Mouse (Mus musculus) stomach, embryonic 14.5 days (tissue): ENCODE measurements around the gene Cltb. TPM values are rescaled to one million over a fixed set of nuclear protein-coding genes. Genes with fewer than 3 reads are reported as not detected.
A peak's percentile ranks its signal among the peaks of the same experiment; 100 is the strongest.

Experiments
- ATAC-seq: fragments of 200-750 bp; cut with Nextera tagmentation; 2 replicates; pipeline ENCODE4 v1.8.0; 2017; ENCODE audit warnings: low read depth, moderate TSS enrichment; ENCODE audit not compliant: insufficient number of reproducible peaks, insufficient read depth, low FRiP score
- H3K27ac ChIP-seq: fragments of 300-500 bp; sonication (generic); 2 replicates; pipeline ENCODE4 v1.5.1; 2014; ENCODE audit warnings: mild to moderate bottlenecking, low read length, moderate library complexity, mixed read lengths
- H3K27me3 ChIP-seq: fragments of 300-500 bp; sonication (generic); 2 replicates; pipeline ENCODE4 v1.6.1; 2014; ENCODE audit warnings: low read length, control low read depth, mixed read lengths; ENCODE audit not compliant: control insufficient read depth, insufficient read depth
- H3K36me3 ChIP-seq: fragments of 300-500 bp; sonication (generic); 2 replicates; pipeline ENCODE4 v1.6.1; 2014; ENCODE audit warnings: mild to moderate bottlenecking, control low read depth, low read length, moderate library complexity, mixed read lengths; ENCODE audit not compliant: control insufficient read depth, insufficient read depth
- H3K4me1 ChIP-seq: fragments of 300-500 bp; sonication (generic); 2 replicates; pipeline ENCODE4 v1.6.1; 2014; ENCODE audit warnings: low read length, control low read depth, mixed read lengths; ENCODE audit not compliant: control insufficient read depth, insufficient read depth
- H3K4me2 ChIP-seq: fragments of 300-500 bp; sonication (generic); replicated peaks from 2 replicates; pipeline ENCODE4 v1.6.1; 2014; ENCODE audit warnings: low read depth, low read length, control low read depth
- H3K4me3 ChIP-seq: fragments of 300-500 bp; sonication (generic); 2 replicates; pipeline ENCODE4 v1.5.1; 2014; ENCODE audit warnings: low read depth, low read length, control low read depth
- H3K9ac ChIP-seq: fragments of 300-500 bp; sonication (generic); replicated peaks from 2 replicates; pipeline ENCODE4 v1.6.1; 2014; ENCODE audit warnings: low read depth, mild to moderate bottlenecking, control low read depth, low read length, moderate library complexity, mixed read lengths
- H3K9me3 ChIP-seq: fragments of 300-500 bp; sonication (generic); 2 replicates; pipeline ENCODE4 v1.6.1; 2016; ENCODE audit warnings: low read depth, low read length, control low read depth; ENCODE audit not compliant: control insufficient read depth
- WGBS: fragments of 180-500 bp; shearing (Covaris S2); extraction: QIAGEN DNeasy Blood & Tissue Kit; methylation state at CpG from one replicate; pipeline ENCODE4 v1.1.7; 2014; 5-methylcytosine and 5-hydroxymethylcytosine counted together
- polyA plus RNA-seq: library from polyadenylated mRNA; unstranded; fragments of >200 nt; fragmentation: Nextera tagmentation; extraction: Ambion mirVana; gene quantifications from 2 replicates; pipeline ENCODE4 v1.2.1, GENCODE M21; 2014

The Cltb gene
- 40.3 and 45.6 TPM in 2 replicates for polyA plus RNA-seq

GRCm38 (mm10) chr13:54610972-54611754 is at the start of gene Cltb:
Gene Cltb, minus strand, starts transcription at chr13:54611344.
- Histone ChIP-seq H3K9me3 (no peaks in the 10 kb centered on the region), H3K4me3 (peak within 1 kb of the TSS; percentile 62), H3K36me3 (no peaks in the 10 kb centered on the region; the same call in 1 of the 2 replicates), H3K27me3 (no peaks in the 10 kb centered on the region), H3K9ac (peak within 1 kb of the TSS; percentile 67), H3K27ac (peak within 1 kb of the TSS; percentile 44; the same call in 1 of the 2 replicates), H3K4me1 (peaks cover 7% of the 10 kb centered on the region; the same call in 1 of the 2 replicates), H3K4me2 (peak within 1 kb of the TSS; percentile 95)
- under 1% methylated on average over 66 of the region's 66 CpGs for WGBS
- ATAC-seq, result peak; percentile 78

GRCm38 (mm10) chr13:54660877-54661276 is 49.7 kb upstream of the Cltb start:
- Histone ChIP-seq H3K4me1 (no peaks in the 10 kb centered on the region), H3K27me3 (no peaks in the 10 kb centered on the region), H3K36me3 (peaks cover 58% of the 10 kb centered on the region), H3K27ac (peak overlapping the region; percentile 55), H3K4me2 (no peak overlapping the region), H3K9me3 (no peaks in the 10 kb centered on the region), H3K9ac (no peak overlapping the region), H3K4me3 (no peak overlapping the region)
- WGBS, result 58% methylated on average over 5 of the region's 5 CpGs
- ATAC-seq, result peak; percentile 46; the same call in 1 of the 2 replicates

DNA sequence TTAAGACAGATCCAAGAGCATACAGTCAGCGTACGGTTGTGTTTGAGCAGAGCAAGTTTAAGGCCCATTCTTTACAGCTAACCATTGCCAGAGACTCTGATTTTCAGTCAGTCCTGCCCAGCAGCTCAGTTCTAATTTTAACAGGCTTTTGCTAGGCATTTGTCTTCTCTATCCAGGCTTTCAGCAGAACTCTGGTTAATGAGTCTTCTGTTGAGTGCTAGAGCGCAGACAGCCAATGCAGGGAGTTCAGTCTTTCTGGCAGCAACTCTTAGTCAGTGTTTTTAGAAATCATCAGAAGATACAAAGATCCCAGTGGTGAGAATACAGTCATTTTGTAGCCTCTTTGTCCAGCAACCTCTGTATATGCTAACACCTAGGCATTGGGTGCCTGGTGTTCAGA is 39.3 kb upstream of the Cltb start:
- H3K9me3 ChIP-seq, result no peaks in the 10 kb centered on the region
- 95% methylated on average over 3 of the region's 3 CpGs for WGBS
- no peaks in the 10 kb centered on the region for H3K4me1 ChIP-seq
- no peak overlapping the region for H3K9ac ChIP-seq
- no peaks in the 10 kb centered on the region for H3K27me3 ChIP-seq
- no peak overlapping the region for H3K27ac ChIP-seq
- no peak overlapping the region for H3K4me2 ChIP-seq
- no peak overlapping the region for H3K4me3 ChIP-seq
- ATAC-seq, result no peak
- peaks cover 92% of the 10 kb centered on the region for H3K36me3 ChIP-seq

DNA sequence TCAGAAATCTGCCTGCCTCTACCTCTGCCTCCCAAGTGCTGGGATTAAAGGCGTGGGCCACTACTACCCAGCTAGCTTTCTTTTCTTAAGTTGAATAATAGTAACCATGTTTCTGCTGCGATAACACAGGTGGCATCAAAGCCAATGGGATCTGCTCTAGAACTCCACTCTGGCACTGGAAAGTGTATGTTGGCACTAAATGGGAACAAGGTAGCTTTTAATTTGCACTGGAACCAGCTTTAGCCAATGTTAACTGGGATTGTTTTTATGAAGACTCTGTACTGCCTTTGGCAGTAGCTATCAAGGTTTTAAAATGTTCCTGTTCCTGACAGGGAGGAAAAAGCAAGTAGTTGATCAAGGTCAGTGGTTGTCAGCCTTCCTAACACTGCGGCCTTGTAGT is 23.9 kb upstream of the Cltb start:
- H3K9me3 ChIP-seq, result no peaks in the 10 kb centered on the region
- peaks cover 19% of the 10 kb centered on the region for H3K36me3 ChIP-seq
- WGBS, result 95% methylated on average over 3 of the region's 3 CpGs

GRCm38 (mm10) chr13:54632731-54633277 is 21.7 kb upstream of the Cltb start:
- H3K4me2 ChIP-seq, result no peak overlapping the region
- H3K27ac ChIP-seq, result no peak overlapping the region
- H3K4me3 ChIP-seq, result no peak overlapping the region
- H3K9me3 ChIP-seq, result no peaks in the 10 kb centered on the region
- H3K9ac ChIP-seq, result no peak overlapping the region
- H3K27me3 ChIP-seq, result no peaks in the 10 kb centered on the region
- no peak for ATAC-seq
- WGBS, result 50% methylated on average over 3 of the region's 3 CpGs
- peaks cover 7% of the 10 kb centered on the region for H3K36me3 ChIP-seq
- no peaks in the 10 kb centered on the region for H3K4me1 ChIP-seq

More for the DNA sequence above, 23.9 kb upstream of the Cltb start:
- Histone ChIP-seq H3K9ac (no peak overlapping the region), H3K27ac (no peak overlapping the region), H3K4me3 (no peak overlapping the region), H3K4me1 (no peaks in the 10 kb centered on the region), H3K27me3 (no peaks in the 10 kb centered on the region), H3K4me2 (no peak overlapping the region)
- ATAC-seq, result no peak

DNA sequence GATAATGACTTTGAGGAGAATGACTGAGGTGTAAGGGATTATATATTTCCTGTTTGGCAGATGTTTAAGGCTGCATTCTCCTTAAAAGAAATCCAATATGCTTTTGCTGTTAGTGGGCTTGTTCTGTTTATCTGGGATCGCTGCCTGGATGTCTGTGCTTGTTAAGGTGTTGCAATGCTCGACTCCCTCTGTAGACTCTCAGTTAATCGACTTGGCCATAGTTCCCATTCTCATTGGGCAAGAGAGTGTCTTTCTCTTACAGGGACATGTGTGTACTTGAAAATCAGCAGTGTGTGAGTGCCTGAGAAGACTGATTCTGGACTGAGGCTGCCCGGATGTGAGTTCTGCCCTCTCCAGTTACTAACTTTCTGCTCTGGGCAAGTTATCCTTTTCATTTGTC is 18.0 kb upstream of the Cltb start:
- Histone ChIP-seq H3K4me3 (no peak overlapping the region), H3K27me3 (no peaks in the 10 kb centered on the region), H3K9me3 (no peaks in the 10 kb centered on the region), H3K9ac (no peak overlapping the region), H3K27ac (no peak overlapping the region), H3K4me1 (no peaks in the 10 kb centered on the region), H3K4me2 (no peak overlapping the region), H3K36me3 (peaks cover 4% of the 10 kb centered on the region; the same call in 1 of the 2 replicates)
- ATAC-seq, result no peak
- 85% methylated on average over 4 of the region's 4 CpGs for WGBS

DNA sequence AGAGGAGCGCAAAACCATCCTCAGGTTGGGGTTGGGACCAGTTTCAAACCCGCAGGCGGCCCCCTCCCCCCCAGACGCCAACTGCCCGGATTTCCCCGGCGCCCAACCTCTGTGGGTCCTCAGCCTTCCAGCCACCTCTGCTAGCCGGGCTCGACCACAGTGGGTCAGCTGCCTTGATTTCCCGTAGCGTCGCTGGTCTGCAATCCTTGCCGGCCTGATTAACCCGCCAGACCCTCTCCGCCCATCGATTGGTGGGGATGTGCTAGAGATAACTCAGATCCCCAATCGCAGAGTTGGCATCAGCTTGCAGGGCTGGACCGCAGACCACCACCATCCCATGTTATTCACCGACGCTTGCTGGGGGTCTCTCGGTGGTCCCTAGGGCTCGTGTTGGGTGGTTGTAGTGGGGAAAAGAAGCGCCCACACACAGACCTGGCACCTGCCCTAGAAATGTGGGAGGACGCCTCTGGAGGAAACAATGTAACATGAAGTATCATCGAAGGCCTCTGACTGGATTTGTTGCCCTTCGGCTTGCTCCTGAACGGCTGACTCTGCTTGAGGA is 10.9 kb upstream of the Cltb start:
- under 1% methylated on average over 27 of the region's 27 CpGs for WGBS
- no peaks in the 10 kb centered on the region for H3K36me3 ChIP-seq
- peak overlapping the region; percentile 87 for H3K9ac ChIP-seq
- H3K4me3 ChIP-seq, result peak overlapping the region; percentile 96
- no peaks in the 10 kb centered on the region for H3K27me3 ChIP-seq
- peak; percentile 73; the same call in 1 of the 2 replicates for ATAC-seq
- peak overlapping the region; percentile 92 for H3K4me2 ChIP-seq
- peak overlapping the region; percentile 82 for H3K27ac ChIP-seq
- peaks cover 14% of the 10 kb centered on the region; the same call in 1 of the 2 replicates for H3K4me1 ChIP-seq
- H3K9me3 ChIP-seq, result no peaks in the 10 kb centered on the region

GRCm38 (mm10) chr13:54621155-54621932 is 10.2 kb upstream of the Cltb start, which contains the start of gene Faf2:
Gene Faf2, plus strand, starts transcription at chr13:54621784.
- Histone ChIP-seq H3K9ac (peak within 1 kb of the TSS; percentile 87), H3K36me3 (no peaks in the 10 kb centered on the region), H3K4me2 (peak within 1 kb of the TSS; percentile 92), H3K9me3 (no peaks in the 10 kb centered on the region), H3K27me3 (no peaks in the 10 kb centered on the region), H3K27ac (peak within 1 kb of the TSS; percentile 82), H3K4me3 (peak within 1 kb of the TSS; percentile 96), H3K4me1 (peaks cover 14% of the 10 kb centered on the region; the same call in 1 of the 2 replicates)
- WGBS, result 11% methylated on average over 43 of the region's 44 CpGs
- peak; percentile 98 for ATAC-seq
